Mouse (Mus musculus) C2C12 (cell line): Measurements from ENCODE around the gene Pigh.

Experiments
- CTCF ChIP-seq: IDR thresholded peaks from one replicate; pipeline ENCODE4 v1.5.1; 2011; ENCODE audit not compliant: control insufficient read depth, insufficient read depth, insufficient read length
- USF1 ChIP-seq: IDR thresholded peaks from one replicate; pipeline ENCODE4 v1.6.1; 2011; ENCODE audit warnings: low read depth, mild to moderate bottlenecking, control low read depth, moderate library complexity

DNA sequence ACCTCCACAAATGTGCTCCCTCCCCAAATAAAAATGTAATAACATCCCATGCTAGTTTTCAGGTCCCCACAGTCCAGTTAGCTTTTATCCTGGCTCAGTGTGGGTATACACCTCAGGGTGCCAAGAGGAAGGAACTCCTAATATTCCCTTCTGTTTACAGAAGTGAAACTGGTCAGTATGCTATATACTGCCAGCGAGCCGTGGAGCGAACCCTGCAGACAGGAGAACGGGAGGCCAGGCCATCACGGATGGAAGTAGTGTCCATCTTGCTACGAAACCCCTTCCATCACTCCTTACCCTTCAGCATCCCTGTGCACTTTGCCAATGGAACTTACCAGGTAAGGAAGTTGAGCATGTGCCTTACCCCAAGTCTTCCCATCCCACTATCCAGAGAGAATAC, 16.9 kb downstream of the Pigh start:
- TF ChIP-seq USF1 (no peak), CTCF (no peak)
